8 mouse cellular contexts compared by ENCODE assay signal in the genomic region with DNA sequence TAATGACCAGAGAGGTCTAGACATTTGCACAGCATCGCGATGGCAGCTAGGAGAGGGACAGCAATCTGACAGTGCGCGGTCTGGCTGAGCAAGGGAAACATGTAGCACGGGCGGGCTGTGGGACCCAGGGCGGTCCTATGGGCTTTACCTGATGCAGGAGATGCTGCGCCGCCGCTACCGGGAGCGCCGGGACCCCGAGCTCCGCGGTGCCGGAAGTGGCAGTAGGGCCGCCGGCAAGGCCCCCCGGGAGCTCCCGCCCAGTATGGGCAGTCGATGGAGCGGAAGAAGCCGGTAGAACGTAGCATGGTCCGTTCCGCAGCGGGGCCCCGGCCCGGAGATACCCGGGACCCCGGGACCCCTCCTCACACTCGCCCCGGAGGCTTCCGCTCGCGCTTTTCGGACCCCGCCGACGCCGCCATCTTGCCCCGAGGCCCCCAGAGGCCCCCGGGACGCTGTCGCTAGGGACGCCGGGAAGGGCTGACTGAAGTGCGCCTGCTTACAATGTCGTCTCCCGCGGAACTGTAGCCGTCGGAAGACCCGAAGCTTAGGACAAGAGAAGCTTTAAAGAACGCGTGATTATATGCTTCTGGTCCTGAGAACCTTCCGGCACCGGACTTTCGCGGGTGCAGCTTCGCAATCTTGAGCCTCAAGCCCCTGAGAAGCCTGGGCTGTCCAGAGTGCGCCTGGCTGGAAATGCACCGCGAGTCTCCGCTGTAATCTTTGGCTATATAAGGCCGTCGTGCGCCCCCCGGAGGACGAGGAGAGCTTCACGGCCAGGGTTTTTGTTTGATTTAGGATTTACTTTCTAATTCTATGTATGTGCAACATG. TPM values are rescaled to one million over a fixed set of nuclear protein-coding genes. Genes with fewer than 3 reads are reported as not detected.
DNase-seq lines count a peak whose midpoint lies in the region; ATAC-seq and TF ChIP-seq lines count a peak whose summit lies in the region.

A gene (minus strand): TSS at position 445 of the 829 bp plus-strand sequence.

- peaks cover 27% of the 10 kb centered on the region for H3K36me3 ChIP-seq in megakaryocyte, embryonic 14.5 days (replicated peaks; ENCODE audit: low read length)

- peak; percentile 89 to 90 for DNase-seq in gastrocnemius, adult 8-10 months (ENCODE audit: low spot score in 2 of 2)
- peak; percentile 78 for DNase-seq in hindlimb bud, embryonic 11.5 days (ENCODE audit: extremely low spot score, low read depth, low spot score)
- peak; percentile 89 to 92 for DNase-seq in left cerebral cortex, adult 8-10 months (ENCODE audit: low spot score in 2 of 2)
- peak; percentile 94 to 95 for DNase-seq in right cerebral cortex, postnatal 10 days (ENCODE audit: low spot score in 2 of 2)
- DNase-seq in urinary bladder, postnatal 25 days (ENCODE audit: low spot score) = peak; percentile 91

- peaks cover 4% of the 10 kb centered on the region for H3K4me1 ChIP-seq in cortical plate, adult 2 months (ENCODE audit: control insufficient read depth, insufficient read depth, low read length)
- H3K4me1 ChIP-seq in megakaryocyte, embryonic 14.5 days = peaks cover 62% of the 10 kb centered on the region

- H3K9me3 ChIP-seq in megakaryocyte, embryonic 14.5 days = no peaks in the 10 kb centered on the region

- peak; percentile 65 for TF ChIP-seq CTCF in cortical plate, adult 2 months (IDR thresholded peaks at IDR 0.05; ENCODE audit: extremely low read depth, insufficient read depth, low read length)

- TF ChIP-seq POLR2A in cortical plate, adult 2 months (IDR thresholded peaks at IDR 0.05; ENCODE audit: extremely low read depth, insufficient read depth, low read length) = peak; percentile 86

- H3K4me3 ChIP-seq in cortical plate, adult 2 months (ENCODE audit: insufficient read depth, low read length) = peak within 1 kb of the TSS; percentile 95
- peak within 1 kb of the TSS; percentile 99 for H3K4me3 ChIP-seq in megakaryocyte, embryonic 14.5 days (replicated peaks)

- peak; percentile 84 for ATAC-seq in activated CD4-positive, CD25-positive, alpha-beta regulatory T cell, adult 4 months

- no peaks in the 10 kb centered on the region for H3K27me3 ChIP-seq in megakaryocyte, embryonic 14.5 days (replicated peaks)

- peak within 1 kb of the TSS; percentile 83 for H3K27ac ChIP-seq in cortical plate, adult 2 months (ENCODE audit: insufficient read depth, low read length)

RNA-seq across cellular contexts. Expression of the gene that starts here (rescaled TPM):
- polyA plus RNA-seq in activated CD4-positive, CD25-positive, alpha-beta regulatory T cell, adult 4 months (2017; shearing (Covaris generic)) = 10 to 100 TPM; 13.0 to 13.4 TPM
- 44.7 and 45.0 TPM in 2 replicates for polyA plus RNA-seq in cortical plate, adult 2 months (2012; rRNA removed)
- total RNA-seq in gastrocnemius, adult 8-10 months (2022) = 10 to 100 TPM in 2 of 4 experiments, 1 to 10 TPM in 2; 8.5 to 11.1 (median 10.1) TPM
- 10 to 100 TPM; 40.7 to 46.6 (median 44.7) TPM for total RNA-seq in left cerebral cortex, adult 8-10 months (2022)
- 81.2 and 149 TPM in 2 replicates for polyA plus RNA-seq in megakaryocyte, embryonic 14.5 days (2012; ENCODE audit: insufficient read depth, low replicate concordance)

Comparison
In these comparisons a context has a peak if more than half of its experiments do, and no peak if none do; other contexts are left out.
1. Peak in every context shown above with its lines: DNase-seq, ATAC-seq, H3K4me3 ChIP-seq and H3K27ac ChIP-seq.